Mouse (Mus musculus) G1E (cell line): ENCODE measurements around the gene Dph2.

Experiments used
- CTCF ChIP-seq: IDR thresholded peaks from 2 replicates; pipeline ENCODE4 v1.5.1; 2012; ENCODE audit warnings: low read depth, low read length, inconsistent platforms, mixed read lengths
- GATA1 ChIP-seq: IDR thresholded peaks from 2 replicates; pipeline ENCODE4 v1.6.1; 2012; ENCODE audit warnings: borderline replicate concordance, low read length, inconsistent platforms, mixed read lengths
- GATA2 ChIP-seq: IDR thresholded peaks from 2 replicates; pipeline ENCODE4 v1.6.1; 2012; ENCODE audit warnings: low read depth, low read length, inconsistent platforms, borderline replicate concordance
- POLR2AphosphoS5 ChIP-seq: IDR thresholded peaks from 2 replicates; pipeline ENCODE4 v1.6.1; 2012; ENCODE audit warnings: low read depth, low read length, inconsistent platforms; ENCODE audit not compliant: insufficient replicate concordance
- TAL1 ChIP-seq: conservative IDR thresholded peaks from 2 replicates; pipeline ENCODE4 v1.6.1; 2012; ENCODE audit warnings: low read depth, low read length, inconsistent platforms, mixed read lengths

DNA sequence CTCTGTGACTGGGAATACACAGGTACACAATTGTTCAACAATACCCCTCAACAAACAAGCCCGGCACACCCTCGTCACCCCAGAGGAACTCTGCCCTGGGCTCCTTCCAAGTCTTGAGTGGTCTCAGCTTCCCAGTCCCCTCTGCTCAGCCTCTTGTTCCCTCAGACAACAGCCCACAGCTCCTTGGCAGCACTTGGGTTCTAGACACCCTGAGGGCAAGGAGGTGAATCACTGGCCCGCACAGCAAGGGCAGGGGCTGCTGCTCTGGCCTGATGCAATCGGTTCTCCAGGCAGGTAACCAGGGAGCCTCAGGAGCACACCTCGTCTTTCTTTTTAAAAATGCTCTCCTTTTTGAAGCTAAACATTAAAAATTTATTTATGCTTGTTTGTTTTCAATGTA is 41.4 kb upstream of the Dph2 start:
- TF ChIP-seq GATA1 (no peak), CTCF (no peak), TAL1 (no peak), GATA2 (no peak), POLR2AphosphoS5 (no peak)
